Mouse (Mus musculus) testis, adult 2 months (tissue): ENCODE data around the gene Rapgef5. TPM values are rescaled to one million over a fixed set of nuclear protein-coding genes. Genes with fewer than 3 reads are reported as not detected.

Experiments
- H3K27ac ChIP-seq: fragments of 200-500 bp; 2 replicates; pipeline ENCODE4 v1.5.1; 2012; ENCODE audit warnings: low read depth, low read length; ENCODE audit not compliant: control insufficient read depth, insufficient read depth
- H3K27me3 ChIP-seq: fragments of 200-500 bp; 2 replicates; pipeline ENCODE4 v1.6.1; 2012; ENCODE audit warnings: mild to moderate bottlenecking, low read length, moderate library complexity; ENCODE audit not compliant: control insufficient read depth, insufficient read depth
- H3K36me3 ChIP-seq: fragments of 200-500 bp; 2 replicates; pipeline ENCODE4 v1.6.1; 2012; ENCODE audit warnings: mild to moderate bottlenecking, low read length; ENCODE audit not compliant: control insufficient read depth, insufficient read depth
- H3K4me1 ChIP-seq: fragments of 200-500 bp; 2 replicates; pipeline ENCODE4 v1.6.1; 2012; ENCODE audit warnings: low read length; ENCODE audit not compliant: control insufficient read depth, insufficient read depth
- H3K4me3 ChIP-seq: fragments of 200-500 bp; 2 replicates; pipeline ENCODE4 v1.5.1; 2012; ENCODE audit warnings: low read depth, mild to moderate bottlenecking, low read length, moderate library complexity, mixed read lengths; ENCODE audit not compliant: control insufficient read depth
- CTCF ChIP-seq: fragments of 200-500 bp; IDR thresholded peaks from 2 replicates; pipeline ENCODE4 v1.5.1; 2012; ENCODE audit warnings: low read depth, mild to moderate bottlenecking, inconsistent platforms, low read length, moderate library complexity; ENCODE audit not compliant: control insufficient read depth, insufficient read depth, insufficient replicate concordance
- POLR2A ChIP-seq: fragments of 200-500 bp; IDR thresholded peaks from 2 replicates; pipeline ENCODE4 v1.6.1; 2012; ENCODE audit warnings: low read depth, mild to moderate bottlenecking, inconsistent platforms, low read length, moderate library complexity; ENCODE audit not compliant: control insufficient read depth
- polyA plus RNA-seq: library from polyadenylated mRNA; depleted of rRNA; stranded (reverse); fragments of >200 nt; gene quantifications from 2 replicates; pipeline ENCODE4 v1.2.3, GENCODE M21; 2012; rRNA removed

Rapgef5 gene
- 5.8 and 6.3 TPM in 2 replicates for polyA plus RNA-seq

- TF ChIP-seq POLR2A (no peak), CTCF (no peak)
- no peaks in the 10 kb centered on the region for H3K36me3 ChIP-seq
- no peak within 1 kb of the TSS for H3K27ac ChIP-seq
- peak within 1 kb of the TSS; percentile 73 for H3K4me3 ChIP-seq
- no peaks in the 10 kb centered on the region for H3K4me1 ChIP-seq
- no peaks in the 10 kb centered on the region for H3K27me3 ChIP-seq
Observed at GRCm38 (mm10) chr12:117516179-117516578, at the start of gene Rapgef5. TSS of gene Rapgef5 (plus strand) at chr12:117516479.

GRCm38 (mm10) chr12:117468329-117468728 lies 48.0 kb upstream of the Rapgef5 start:
- Histone ChIP-seq H3K36me3 (no peaks in the 10 kb centered on the region), H3K27ac (no peak overlapping the region), H3K27me3 (no peaks in the 10 kb centered on the region), H3K4me1 (no peaks in the 10 kb centered on the region), H3K4me3 (no peak overlapping the region)
- TF ChIP-seq CTCF: no peak
- TF ChIP-seq POLR2A: no peak

GRCm38 (mm10) chr12:117479014-117479413 lies 37.3 kb upstream of the Rapgef5 start:
- Histone ChIP-seq H3K4me3 (no peak overlapping the region), H3K27me3 (no peaks in the 10 kb centered on the region), H3K4me1 (no peaks in the 10 kb centered on the region), H3K36me3 (no peaks in the 10 kb centered on the region), H3K27ac (no peak overlapping the region)
- TF ChIP-seq CTCF (no peak), POLR2A (no peak)

- TF ChIP-seq CTCF (no peak), POLR2A (no peak)
- no peaks in the 10 kb centered on the region for H3K4me1 ChIP-seq
- H3K27me3 ChIP-seq: no peaks in the 10 kb centered on the region
- H3K4me3 ChIP-seq: no peak overlapping the region
- H3K27ac ChIP-seq: no peak overlapping the region
- H3K36me3 ChIP-seq: no peaks in the 10 kb centered on the region
Observed at GRCm38 (mm10) chr12:117479680-117480079, 36.6 kb upstream of the Rapgef5 start.

GRCm38 (mm10) chr12:117480958-117481357 lies 35.3 kb upstream of the Rapgef5 start:
- Histone ChIP-seq H3K4me3 (no peak overlapping the region), H3K27me3 (no peaks in the 10 kb centered on the region), H3K4me1 (no peaks in the 10 kb centered on the region), H3K36me3 (no peaks in the 10 kb centered on the region), H3K27ac (no peak overlapping the region)
- TF ChIP-seq CTCF (no peak), POLR2A (no peak)

GRCm38 (mm10) chr12:117482665-117483064 lies 33.6 kb upstream of the Rapgef5 start:
- TF ChIP-seq CTCF: no peak
- TF ChIP-seq POLR2A: no peak
- no peak overlapping the region for H3K4me3 ChIP-seq
- no peaks in the 10 kb centered on the region for H3K4me1 ChIP-seq
- no peaks in the 10 kb centered on the region for H3K36me3 ChIP-seq
- H3K27me3 ChIP-seq: no peaks in the 10 kb centered on the region
- H3K27ac ChIP-seq: no peak overlapping the region

GRCm38 (mm10) chr12:117486118-117487057 lies 29.9 kb upstream of the Rapgef5 start:
- Histone ChIP-seq H3K4me1 (no peaks in the 10 kb centered on the region), H3K36me3 (no peaks in the 10 kb centered on the region), H3K27me3 (no peaks in the 10 kb centered on the region), H3K27ac (no peak overlapping the region), H3K4me3 (no peak overlapping the region)
- TF ChIP-seq CTCF: no peak
- no peak for TF ChIP-seq POLR2A
